ENCODE assay signal across 7 mouse cellular contexts in genomic region chr13:109821725-109822412, GRCm38 (mm10).
DNase-seq lines count a peak whose midpoint lies in the region; ATAC-seq and TF ChIP-seq lines count a peak whose summit lies in the region.

No protein-coding gene starts in this region.

- no peaks in the 10 kb centered on the region for H3K79me2 ChIP-seq in macrophage (ENCODE audit: inconsistent target)

- H3K27ac ChIP-seq in spleen, adult 2 months (ENCODE audit: insufficient read depth, low read length), result peak overlapping the region; percentile 85
- peak overlapping the region; percentile 95 for H3K27ac ChIP-seq in forebrain, embryonic 12.5 days
- H3K27ac ChIP-seq in intestine, embryonic 16.5 days (ENCODE audit: low read length), result peak overlapping the region; percentile 91
- H3K27ac ChIP-seq in macrophage, result peak overlapping the region; percentile 19; the same call in 1 of the 2 replicates

- no peaks in the 10 kb centered on the region; the same call in 1 of the 2 replicates for H3K4me1 ChIP-seq in spleen, adult 2 months (ENCODE audit: control insufficient read depth, insufficient read depth, insufficient read length)
- peaks cover 43% of the 10 kb centered on the region for H3K4me1 ChIP-seq in forebrain, embryonic 12.5 days
- peaks cover 22% of the 10 kb centered on the region for H3K4me1 ChIP-seq in intestine, embryonic 16.5 days (ENCODE audit: control insufficient read depth, insufficient read depth, low read length)

- H3K36me3 ChIP-seq in spleen, adult 2 months (ENCODE audit: control insufficient read depth, insufficient read depth, low read length), result no peaks in the 10 kb centered on the region
- H3K36me3 ChIP-seq in forebrain, embryonic 12.5 days (replicated peaks), result no peaks in the 10 kb centered on the region
- no peaks in the 10 kb centered on the region for H3K36me3 ChIP-seq in intestine, embryonic 16.5 days (ENCODE audit: control insufficient read depth, insufficient read depth, low read length)
- no peaks in the 10 kb centered on the region for H3K36me3 ChIP-seq in macrophage (ENCODE audit: inconsistent target)

- WGBS in spleen, adult 2 months, result 13% methylated on average over 8 of the region's 8 CpGs
- WGBS in forebrain, embryonic 12.5 days, result 7% methylated on average over 8 of the region's 8 CpGs
- 3% methylated on average over 8 of the region's 8 CpGs for WGBS in intestine, embryonic 16.5 days
- 26% methylated on average over 8 of the region's 8 CpGs for WGBS in macrophage (ENCODE audit: missing documents)

- no peak for DNase-seq in spleen, adult 2 months (ENCODE audit: low read depth in 1 of 2, low spot score in 2 of 2)
- no peak for DNase-seq in spleen, postnatal 10 days (ENCODE audit: low spot score in 2 of 2)
- peak; percentile 25 to 38 for DNase-seq in thymus, postnatal 36 days
- no peak for DNase-seq in layer of hippocampus, adult 8-10 months (ENCODE audit: low spot score in 2 of 2)

- H3K27me3 ChIP-seq in spleen, adult 2 months (ENCODE audit: control insufficient read depth, insufficient read depth, low read length), result no peaks in the 10 kb centered on the region
- H3K27me3 ChIP-seq in forebrain, embryonic 12.5 days, result no peaks in the 10 kb centered on the region
- no peaks in the 10 kb centered on the region for H3K27me3 ChIP-seq in intestine, embryonic 16.5 days (replicated peaks; ENCODE audit: control insufficient read depth, insufficient read depth, low read length)

- peak overlapping the region; percentile 57 for H3K4me2 ChIP-seq in forebrain, embryonic 12.5 days
- peak overlapping the region; percentile 56 for H3K4me2 ChIP-seq in intestine, embryonic 16.5 days (ENCODE audit: low read depth, low read length)

- no peak overlapping the region; the same call in 1 of the 2 replicates for H3K9ac ChIP-seq in forebrain, embryonic 12.5 days
- H3K9ac ChIP-seq in intestine, embryonic 16.5 days (ENCODE audit: low read depth, low read length), result peak overlapping the region; percentile 60

- H3K4me3 ChIP-seq in spleen, adult 2 months (ENCODE audit: extremely low read depth, insufficient read depth, insufficient read length), result peak overlapping the region; percentile 37; the same call in 1 of the 2 replicates
- peak overlapping the region; percentile 30 for H3K4me3 ChIP-seq in forebrain, embryonic 12.5 days (replicated peaks)
- peak overlapping the region; percentile 28 for H3K4me3 ChIP-seq in intestine, embryonic 16.5 days (ENCODE audit: low read length)
- peak overlapping the region; percentile 9; the same call in 1 of the 2 replicates for H3K4me3 ChIP-seq in macrophage (ENCODE audit: inconsistent target)

- ATAC-seq in forebrain, embryonic 12.5 days (ENCODE audit: low FRiP score), result peak; percentile 66
- ATAC-seq in intestine, embryonic 16.5 days, result peak; percentile 80

- no peak for TF ChIP-seq CTCF in spleen, adult 2 months (IDR thresholded peaks at IDR 0.05; ENCODE audit: extremely low read depth, insufficient read depth, insufficient read length, insufficient replicate concordance)

- TF ChIP-seq POLR2A in spleen, adult 2 months (IDR thresholded peaks at IDR 0.05; ENCODE audit: low read depth, low read length), result no peak

- H3K9me3 ChIP-seq in forebrain, embryonic 12.5 days, result no peaks in the 10 kb centered on the region
- H3K9me3 ChIP-seq in intestine, embryonic 16.5 days (ENCODE audit: control insufficient read depth, low read length), result no peaks in the 10 kb centered on the region

Comparison
In these comparisons a context has a peak if more than half of its experiments do, and no peak if none do; other contexts are left out.
1. DNase-seq: peak in thymus, postnatal 36 days (2 of 2); none in spleen, adult 2 months (0 of 2), spleen, postnatal 10 days (0 of 2) and layer of hippocampus, adult 8-10 months (0 of 2).
2. H3K27ac ChIP-seq: peak in every context shown above with its lines; median percentile 95 in forebrain, embryonic 12.5 days; 91 in intestine, embryonic 16.5 days; 85 in spleen, adult 2 months; 19 in macrophage.
3. Peak in every context shown above with its lines, with median percentiles within 50 percentile points of each other: H3K4me3 ChIP-seq.